Mouse (Mus musculus) heart, embryonic 14.5 days (tissue): Measurements from ENCODE around the gene Palm2. TPM values are rescaled to one million over a fixed set of nuclear protein-coding genes. Genes with fewer than 3 reads are reported as not detected.

Experiments used
- ATAC-seq: fragments of 200-750 bp; cut with Nextera tagmentation; 2 replicates; pipeline ENCODE4 v1.8.0; 2017; ENCODE audit warnings: low read depth, moderate TSS enrichment; ENCODE audit not compliant: insufficient number of reproducible peaks, insufficient read depth, low FRiP score
- H3K27ac ChIP-seq, 2 experiments: fragments of 200-500 bp in 1 of 2; fragments of 300-500 bp in 1 of 2; sonication (generic) in 1 of 2; replicated peaks in 1 of 2; 2 replicates each; pipeline ENCODE4 v1.5.1; 2012 to 2014; ENCODE audit warnings: low read depth in 2 of 2, low read length in 2 of 2, control low read depth in 1 of 2, mild to moderate bottlenecking in 1 of 2, mixed read lengths in 1 of 2; ENCODE audit not compliant: control insufficient read depth in 1 of 2, insufficient read depth in 1 of 2
- H3K27me3 ChIP-seq: fragments of 300-500 bp; sonication (generic); 2 replicates; pipeline ENCODE4 v1.6.1; 2014; ENCODE audit warnings: mild to moderate bottlenecking, low read length, control low read depth; ENCODE audit not compliant: control insufficient read depth, insufficient read depth
- H3K36me3 ChIP-seq: fragments of 300-500 bp; sonication (generic); 2 replicates; pipeline ENCODE4 v1.6.1; 2014; ENCODE audit warnings: mild to moderate bottlenecking, control low read depth, low read length, mixed read lengths; ENCODE audit not compliant: control insufficient read depth, insufficient read depth
- H3K4me1 ChIP-seq, 2 experiments: fragments of 200-500 bp in 1 of 2; fragments of 300-500 bp in 1 of 2; sonication (generic) in 1 of 2; 2 replicates each; pipeline ENCODE4 v1.6.1; 2012 to 2014; ENCODE audit warnings: low read length in 2 of 2, control low read depth in 1 of 2, mixed read lengths in 1 of 2; ENCODE audit not compliant: control insufficient read depth in 2 of 2, insufficient read depth in 2 of 2
- H3K4me2 ChIP-seq: fragments of 300-500 bp; sonication (generic); 2 replicates; pipeline ENCODE4 v1.6.1; 2014; ENCODE audit warnings: mild to moderate bottlenecking, low read length
- H3K4me3 ChIP-seq, 2 experiments: fragments of 200-500 bp in 1 of 2; fragments of 300-500 bp in 1 of 2; sonication (generic) in 1 of 2; 2 replicates each; pipeline ENCODE4 v1.5.1; 2012 to 2014; ENCODE audit warnings: low read length in 2 of 2, mild to moderate bottlenecking in 2 of 2, control low read depth in 1 of 2, low read depth in 1 of 2, moderate library complexity in 1 of 2; ENCODE audit not compliant: control insufficient read depth in 1 of 2, insufficient read depth in 1 of 2
- H3K9ac ChIP-seq: fragments of 300-500 bp; sonication (generic); 2 replicates; pipeline ENCODE4 v1.6.1; 2014; ENCODE audit warnings: mild to moderate bottlenecking, low read length
- H3K9me3 ChIP-seq: fragments of 300-500 bp; sonication (generic); 2 replicates; pipeline ENCODE4 v1.6.1; 2016; ENCODE audit warnings: low read length, control low read depth; ENCODE audit not compliant: control insufficient read depth
- WGBS: fragments of 180-500 bp; shearing (Covaris S2); extraction: QIAGEN DNeasy Blood & Tissue Kit; methylation state at CpG from one replicate; pipeline ENCODE4 v1.1.7; 2014; 5-methylcytosine and 5-hydroxymethylcytosine counted together
- polyA plus RNA-seq: library from polyadenylated mRNA; unstranded; fragments of >200 nt; fragmentation: Nextera tagmentation; extraction: Ambion mirVana; gene quantifications from 2 replicates; pipeline ENCODE4 v1.2.1, GENCODE M21; 2014

The Palm2 gene
- polyA plus RNA-seq, 1 experiment from 2014 or later = 21.0 TPM

DNA sequence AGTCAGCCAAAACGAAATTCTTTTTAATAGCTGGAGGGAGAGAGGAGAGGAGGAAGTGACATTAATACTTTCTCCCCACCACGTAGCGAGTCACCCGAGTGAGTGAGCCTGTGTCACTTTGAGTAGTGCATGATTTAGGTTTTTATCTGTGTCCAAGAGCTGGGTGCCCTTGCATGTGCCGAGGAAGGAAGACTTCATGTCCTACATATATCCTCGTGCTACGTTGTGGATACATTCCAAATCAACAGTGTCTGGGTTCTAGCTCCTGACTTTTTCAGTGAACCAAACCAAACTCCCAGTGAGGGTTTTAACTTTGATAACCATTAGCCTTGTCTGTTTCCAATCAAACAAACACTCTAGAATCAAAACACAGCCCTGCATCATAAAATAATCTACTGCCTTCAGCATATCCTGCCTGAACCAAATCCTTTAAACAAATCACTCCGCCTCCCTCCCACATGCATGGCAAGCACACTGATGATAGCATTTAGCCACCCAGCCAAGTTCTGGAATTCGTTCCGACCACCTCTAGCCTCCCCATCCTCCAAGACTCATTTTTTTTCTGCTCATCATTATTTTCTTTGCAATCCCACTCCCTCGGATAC is 309.4 kb downstream of the Palm2 start:
- peaks cover 12% of the 10 kb centered on the region; the same call in 1 of the 2 replicates for H3K36me3 ChIP-seq
- peaks cover 0 to 5% of the 10 kb centered on the region in 2 experiments; a peak in 1 of 4 replicates for H3K4me1 ChIP-seq
- H3K27me3 ChIP-seq = no peaks in the 10 kb centered on the region
- no peak overlapping the region for H3K27ac ChIP-seq
- no peaks in the 10 kb centered on the region for H3K9me3 ChIP-seq
- H3K4me2 ChIP-seq = no peak overlapping the region
- no peak; the same call in 1 of the 2 replicates for ATAC-seq
- H3K4me3 ChIP-seq = no peak overlapping the region
- no peak overlapping the region for H3K9ac ChIP-seq
- 58% methylated on average over 11 of the region's 11 CpGs for WGBS

- ATAC-seq = no peak
- Histone ChIP-seq H3K27ac (peak overlapping the region; percentile 8 to 37; a peak in 2 of 4 replicates), H3K4me1 (peaks cover 11 to 30% of the 10 kb centered on the region in 2 experiments), H3K27me3 (no peaks in the 10 kb centered on the region), H3K36me3 (peaks cover 18% of the 10 kb centered on the region; the same call in 1 of the 2 replicates), H3K4me2 (no peak overlapping the region), H3K9me3 (no peaks in the 10 kb centered on the region), H3K4me3 (no peak overlapping the region), H3K9ac (no peak overlapping the region)
- WGBS = 47% methylated on average over 4 of the region's 4 CpGs
Observed at GRCm38 (mm10) chr4:57750651-57751050, 316.6 kb downstream of the Palm2 start.

GRCm38 (mm10) chr4:57751054-57751453 is 317.0 kb downstream of the Palm2 start:
- H3K27me3 ChIP-seq = no peaks in the 10 kb centered on the region
- peak overlapping the region; percentile 8 to 37; a peak in 2 of 4 replicates for H3K27ac ChIP-seq
- peaks cover 16% of the 10 kb centered on the region; the same call in 1 of the 2 replicates for H3K36me3 ChIP-seq
- H3K4me2 ChIP-seq = no peak overlapping the region
- H3K4me1 ChIP-seq = peaks cover 11 to 30% of the 10 kb centered on the region in 2 experiments
- no peak overlapping the region for H3K4me3 ChIP-seq
- no peaks in the 10 kb centered on the region for H3K9me3 ChIP-seq
- no peak overlapping the region for H3K9ac ChIP-seq
- no peak for ATAC-seq
- WGBS = 31% methylated on average over 4 of the region's 4 CpGs

DNA sequence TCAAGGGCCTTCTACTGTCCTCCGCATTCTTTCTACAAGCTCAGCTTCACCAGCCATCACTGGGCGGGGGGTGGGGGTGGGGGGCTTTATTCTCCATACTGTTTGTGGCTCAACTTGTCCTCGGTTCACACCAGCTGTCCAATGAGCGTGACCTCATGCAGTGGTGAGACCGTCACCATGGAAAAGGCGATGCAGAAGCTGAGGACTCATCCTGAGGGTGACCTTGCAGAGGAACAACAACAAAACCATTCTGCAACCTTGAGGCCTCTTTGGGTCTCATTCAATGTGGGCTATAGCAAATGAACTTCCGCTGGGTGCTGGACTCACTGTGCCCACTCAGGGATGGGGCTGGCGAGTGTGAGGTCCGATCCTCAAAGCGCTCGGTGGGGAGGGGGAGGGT is 317.5 kb downstream of the Palm2 start:
- no peaks in the 10 kb centered on the region for H3K27me3 ChIP-seq
- ATAC-seq = no peak; the same call in 1 of the 2 replicates
- peaks cover 11 to 30% of the 10 kb centered on the region in 2 experiments for H3K4me1 ChIP-seq
- H3K36me3 ChIP-seq = peaks cover 16% of the 10 kb centered on the region; the same call in 1 of the 2 replicates
- no peaks in the 10 kb centered on the region for H3K9me3 ChIP-seq
- H3K9ac ChIP-seq = no peak overlapping the region
- no peak overlapping the region for H3K4me2 ChIP-seq
- H3K4me3 ChIP-seq = no peak overlapping the region
- WGBS = 76% methylated on average over 11 of the region's 11 CpGs
- H3K27ac ChIP-seq = peak overlapping the region in 1 of 2 experiments; percentile 37; a peak in 1 of 4 replicates

GRCm38 (mm10) chr4:57755085-57755484 is 321.0 kb downstream of the Palm2 start:
- Histone ChIP-seq H3K9me3 (no peaks in the 10 kb centered on the region), H3K4me3 (no peak overlapping the region), H3K27ac (peak overlapping the region; percentile 45 to 62), H3K9ac (no peak overlapping the region), H3K27me3 (no peaks in the 10 kb centered on the region), H3K4me1 (peaks cover 15 to 25% of the 10 kb centered on the region in 2 experiments), H3K36me3 (peaks cover 28% of the 10 kb centered on the region), H3K4me2 (peak overlapping the region; percentile 26; the same call in 1 of the 2 replicates)
- 70% methylated on average over 11 of the region's 11 CpGs for WGBS
- no peak for ATAC-seq

- Histone ChIP-seq H3K36me3 (peaks cover 15% of the 10 kb centered on the region), H3K9me3 (no peaks in the 10 kb centered on the region), H3K9ac (no peak overlapping the region), H3K4me2 (no peak overlapping the region), H3K4me3 (no peak overlapping the region), H3K27ac (no peak overlapping the region), H3K27me3 (no peaks in the 10 kb centered on the region), H3K4me1 (peaks cover 17 to 31% of the 10 kb centered on the region in 2 experiments)
- WGBS = 68% methylated on average over 11 of the region's 11 CpGs
- no peak for ATAC-seq
Observed at GRCm38 (mm10) chr4:57757997-57758396, 323.9 kb downstream of the Palm2 start.
